Mouse (Mus musculus) megakaryocyte, embryonic 14.5 days (primary cell): ENCODE measurements around the gene Ano6. TPM values are rescaled to one million over a fixed set of nuclear protein-coding genes. Genes with fewer than 3 reads are reported as not detected.

ENCODE experiments used
- H3K27me3 ChIP-seq: replicated peaks from 2 replicates; pipeline ENCODE3; 2012; ENCODE audit warnings: inconsistent platforms
- H3K36me3 ChIP-seq: replicated peaks from 2 replicates; pipeline ENCODE3; 2012; ENCODE audit warnings: low read length, inconsistent platforms, mixed read lengths
- H3K4me1 ChIP-seq: 2 replicates; pipeline ENCODE4 v1.6.1; 2012; ENCODE audit warnings: inconsistent platforms
- H3K4me3 ChIP-seq: replicated peaks from 2 replicates; pipeline ENCODE3; 2012; ENCODE audit warnings: moderate library complexity, mild to moderate bottlenecking, inconsistent platforms
- H3K9me3 ChIP-seq: 2 replicates; pipeline ENCODE4 v1.6.1; 2012; ENCODE audit warnings: inconsistent platforms
- FLI1 ChIP-seq: IDR thresholded peaks from 2 replicates; pipeline ENCODE4 v1.6.1; 2012; ENCODE audit warnings: low read length, inconsistent platforms, mixed read lengths
- GATA1 ChIP-seq: IDR thresholded peaks from 3 replicates; pipeline ENCODE4 v1.6.1; 2012; ENCODE audit warnings: mixed read lengths, low read length, inconsistent platforms, borderline replicate concordance
- polyA plus RNA-seq: library from polyadenylated mRNA; stranded (reverse); fragments of >175 nt; gene quantifications from 2 replicates; pipeline ENCODE4 v1.2.3, GENCODE M21; 2012; ENCODE audit warnings: low replicate concordance; ENCODE audit not compliant: insufficient read depth

Ano6 gene
- 2.4 and 10.3 TPM in 2 replicates for polyA plus RNA-seq

DNA sequence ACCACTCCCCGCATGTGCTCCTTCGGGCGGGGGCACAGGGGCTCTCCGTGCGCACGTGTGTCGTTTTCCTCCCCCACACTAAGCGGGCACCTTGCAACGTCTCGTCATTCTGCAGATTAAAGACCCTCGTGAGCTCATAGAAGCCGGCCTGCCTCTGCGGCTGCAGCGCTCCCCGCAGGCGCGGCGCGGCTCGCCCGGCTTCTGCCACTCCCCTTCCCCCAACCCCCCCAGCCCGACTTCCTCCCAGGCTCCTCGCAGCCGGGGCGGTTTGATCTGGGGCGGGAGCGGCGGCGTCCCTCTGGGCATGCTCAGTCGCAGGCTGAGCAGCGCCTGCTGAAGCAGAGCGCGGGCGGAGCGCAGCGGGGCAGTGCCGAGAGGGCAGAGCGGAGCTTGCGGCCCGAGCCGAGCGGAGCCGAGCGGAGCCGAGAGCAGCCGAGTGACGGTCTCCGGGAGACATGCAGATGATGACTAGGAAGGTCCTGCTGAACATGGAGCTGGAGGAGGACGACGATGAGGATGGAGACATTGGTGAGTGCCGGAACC, at the start of gene Ano6:
Gene Ano6, plus strand, starts transcription at position 315 of the 543 bp plus-strand sequence.
- no peak for TF ChIP-seq GATA1
- no peak for TF ChIP-seq FLI1
- H3K9me3 ChIP-seq: peaks cover 8% of the 10 kb centered on the region
- H3K4me3 ChIP-seq: peak within 1 kb of the TSS; percentile 99
- H3K27me3 ChIP-seq: no peaks in the 10 kb centered on the region
- peaks cover 73% of the 10 kb centered on the region for H3K4me1 ChIP-seq
- H3K36me3 ChIP-seq: peaks cover 47% of the 10 kb centered on the region

DNA sequence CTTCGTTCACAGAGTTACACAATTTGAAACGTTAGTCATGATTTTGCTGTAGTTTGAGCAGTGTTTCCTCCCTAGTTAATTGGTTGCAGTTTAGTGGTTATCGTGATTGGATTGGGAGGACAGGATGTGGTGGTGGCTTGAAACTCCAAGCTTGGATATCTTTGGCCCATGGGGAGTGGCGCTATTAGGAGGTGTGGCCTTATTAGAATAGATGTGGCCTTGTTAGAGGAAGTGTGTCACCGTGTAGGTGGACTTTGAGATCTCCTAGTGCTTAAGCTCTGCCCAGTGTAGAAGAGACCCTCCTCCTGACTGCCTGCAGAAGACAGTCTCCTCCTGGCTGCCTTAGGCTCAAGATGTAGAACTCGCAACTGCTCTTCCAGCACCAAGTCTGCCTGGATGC, 47.7 kb upstream of the Ano6 start:
- H3K36me3 ChIP-seq: no peaks in the 10 kb centered on the region
- H3K9me3 ChIP-seq: peaks cover 9% of the 10 kb centered on the region; the same call in 1 of the 2 replicates
- H3K4me1 ChIP-seq: 0 out of 2 replicates have a peak, but pooled peaks cover 4% of the 10 kb centered on the region

GRCm38 (mm10) chr15:95743856-95744255, 46.8 kb upstream of the Ano6 start:
- Histone ChIP-seq H3K9me3 (peaks cover 12% of the 10 kb centered on the region; the same call in 1 of the 2 replicates), H3K4me1 (0 out of 2 replicates have a peak, but pooled peaks cover 4% of the 10 kb centered on the region), H3K36me3 (no peaks in the 10 kb centered on the region), H3K27me3 (peaks cover 5% of the 10 kb centered on the region), H3K4me3 (no peak overlapping the region)
- TF ChIP-seq GATA1: no peak
- no peak for TF ChIP-seq FLI1

More for the DNA sequence above, 47.7 kb upstream of the Ano6 start:
- Histone ChIP-seq H3K27me3 (peaks cover 5% of the 10 kb centered on the region), H3K4me3 (no peak overlapping the region)
- TF ChIP-seq GATA1 (no peak), FLI1 (no peak)

DNA sequence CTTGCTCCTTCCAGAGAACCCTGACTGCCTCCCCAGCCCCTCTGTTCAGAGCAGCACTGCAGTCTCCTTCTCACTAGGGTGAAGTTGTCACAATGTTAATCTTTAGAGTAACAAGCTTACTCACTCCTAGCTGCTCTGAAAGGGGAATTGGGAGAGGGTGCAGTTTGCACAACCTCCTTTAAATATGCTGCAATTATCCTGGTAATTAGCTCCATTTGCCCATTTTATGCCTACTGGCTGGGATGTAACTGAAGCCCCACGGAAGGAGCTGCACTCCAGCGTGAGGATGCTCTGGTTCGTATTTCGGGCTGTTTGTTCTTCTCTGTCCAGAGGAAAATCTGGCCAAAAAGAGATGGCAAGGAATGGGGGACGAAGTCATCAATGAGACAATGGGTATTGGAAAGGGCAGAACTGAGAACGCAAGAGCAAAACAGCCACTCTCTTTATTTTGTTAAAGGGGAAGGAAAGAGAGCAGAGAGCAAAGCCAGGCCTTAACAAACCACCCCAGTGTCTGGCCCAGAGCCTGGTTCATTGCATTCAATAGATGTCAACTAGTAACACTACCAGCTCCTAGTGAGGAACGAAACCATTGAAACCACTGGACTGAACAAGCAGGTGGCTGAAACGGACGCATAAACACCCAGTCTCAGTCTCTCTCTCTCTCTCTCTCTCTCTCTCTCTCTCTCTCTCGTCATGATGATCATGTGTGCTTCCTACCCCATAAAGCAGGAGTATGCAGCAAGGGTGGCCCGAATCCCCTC, 45.1 kb upstream of the Ano6 start:
- Histone ChIP-seq H3K4me1 (0 out of 2 replicates have a peak, but pooled peaks cover 4% of the 10 kb centered on the region), H3K36me3 (no peaks in the 10 kb centered on the region), H3K27me3 (peaks cover 5% of the 10 kb centered on the region), H3K4me3 (no peak overlapping the region), H3K9me3 (peaks cover 12% of the 10 kb centered on the region; the same call in 1 of the 2 replicates)
- no peak for TF ChIP-seq FLI1

GRCm38 (mm10) chr15:95746513-95746912, 44.1 kb upstream of the Ano6 start:
- H3K9me3 ChIP-seq: peaks cover 15% of the 10 kb centered on the region; the same call in 1 of the 2 replicates
- peaks cover 5% of the 10 kb centered on the region for H3K27me3 ChIP-seq
- H3K36me3 ChIP-seq: no peaks in the 10 kb centered on the region
- H3K4me1 ChIP-seq: 0 out of 2 replicates have a peak, but pooled peaks cover 4% of the 10 kb centered on the region
- no peak overlapping the region for H3K4me3 ChIP-seq
- TF ChIP-seq FLI1: no peak
- TF ChIP-seq GATA1: no peak

GRCm38 (mm10) chr15:95746955-95747931, 43.4 kb upstream of the Ano6 start:
- TF ChIP-seq FLI1 (no peak), GATA1 (no peak)

DNA sequence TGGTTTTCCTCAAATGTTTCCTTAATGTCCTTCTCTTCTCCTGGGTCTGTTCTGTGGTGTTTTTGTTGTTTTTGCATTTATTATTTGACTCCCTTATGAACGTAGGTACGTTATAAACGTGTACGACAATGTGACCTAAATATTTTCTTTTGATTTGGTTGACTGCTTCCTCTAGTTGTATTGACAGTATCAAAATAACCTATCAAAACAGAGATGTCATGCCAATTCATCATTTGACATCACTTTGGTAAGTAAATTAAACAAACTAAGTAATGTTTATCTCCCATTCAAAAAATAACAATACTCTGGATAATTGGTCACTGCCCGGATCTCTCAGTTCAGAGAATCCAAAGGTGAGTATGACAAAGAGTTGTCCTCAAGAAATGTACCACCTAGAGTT, 41.4 kb upstream of the Ano6 start:
- no peak for TF ChIP-seq GATA1
- TF ChIP-seq FLI1: no peak
- H3K4me1 ChIP-seq: no peaks in the 10 kb centered on the region
- peaks cover 5% of the 10 kb centered on the region for H3K27me3 ChIP-seq
- H3K4me3 ChIP-seq: no peak overlapping the region
- peaks cover 15% of the 10 kb centered on the region; the same call in 1 of the 2 replicates for H3K9me3 ChIP-seq
- no peaks in the 10 kb centered on the region for H3K36me3 ChIP-seq

More at GRCm38 (mm10) chr15:95746955-95747931, 43.4 kb upstream of the Ano6 start:
- peaks cover 15% of the 10 kb centered on the region; the same call in 1 of the 2 replicates for H3K9me3 ChIP-seq
- H3K4me3 ChIP-seq: no peak overlapping the region
- no peaks in the 10 kb centered on the region for H3K36me3 ChIP-seq
- H3K4me1 ChIP-seq: 0 out of 2 replicates have a peak, but pooled peaks cover 4% of the 10 kb centered on the region
- H3K27me3 ChIP-seq: peaks cover 5% of the 10 kb centered on the region

GRCm38 (mm10) chr15:95750038-95750437, 40.6 kb upstream of the Ano6 start:
- no peak overlapping the region for H3K4me3 ChIP-seq
- H3K27me3 ChIP-seq: peaks cover 5% of the 10 kb centered on the region
- TF ChIP-seq FLI1: no peak
- TF ChIP-seq GATA1: no peak
- peaks cover 15% of the 10 kb centered on the region; the same call in 1 of the 2 replicates for H3K9me3 ChIP-seq
- no peaks in the 10 kb centered on the region for H3K36me3 ChIP-seq
- H3K4me1 ChIP-seq: no peaks in the 10 kb centered on the region
